Mouse (Mus musculus) cortical plate, adult 2 months (tissue): Measurements from ENCODE around the gene Cx3cr1. TPM values are rescaled to one million over a fixed set of nuclear protein-coding genes. Genes with fewer than 3 reads are reported as not detected.

ENCODE experiments used
- H3K27ac ChIP-seq: fragments of 200-500 bp; 2 replicates; pipeline ENCODE4 v1.5.1; 2012; ENCODE audit warnings: low read length, control low read depth, inconsistent platforms; ENCODE audit not compliant: insufficient read depth
- H3K4me1 ChIP-seq: fragments of 200-500 bp; 2 replicates; pipeline ENCODE4 v1.6.1; 2011; ENCODE audit warnings: low read length; ENCODE audit not compliant: control insufficient read depth, insufficient read depth
- H3K4me3 ChIP-seq: fragments of 200-500 bp; 2 replicates; pipeline ENCODE4 v1.5.1; 2011; ENCODE audit warnings: mild to moderate bottlenecking, low read length, control low read depth; ENCODE audit not compliant: insufficient read depth
- CTCF ChIP-seq: fragments of 200-500 bp; IDR thresholded peaks from 2 replicates; pipeline ENCODE4 v1.5.1; 2011; ENCODE audit warnings: mild to moderate bottlenecking, control low read depth, low read length; ENCODE audit not compliant: insufficient read depth; ENCODE audit errors: extremely low read depth
- POLR2A ChIP-seq: fragments of 200-500 bp; IDR thresholded peaks from 2 replicates; pipeline ENCODE4 v1.6.1; 2011; ENCODE audit warnings: mild to moderate bottlenecking, low read length, control low read depth; ENCODE audit not compliant: insufficient read depth; ENCODE audit errors: extremely low read depth
- polyA plus RNA-seq: library from polyadenylated mRNA; depleted of rRNA; stranded (reverse); fragments of >200 nt; gene quantifications from 2 replicates; pipeline ENCODE4 v1.2.3, GENCODE M21; 2012

Cx3cr1 gene
- polyA plus RNA-seq, 1 experiment: 38.2 TPM

DNA sequence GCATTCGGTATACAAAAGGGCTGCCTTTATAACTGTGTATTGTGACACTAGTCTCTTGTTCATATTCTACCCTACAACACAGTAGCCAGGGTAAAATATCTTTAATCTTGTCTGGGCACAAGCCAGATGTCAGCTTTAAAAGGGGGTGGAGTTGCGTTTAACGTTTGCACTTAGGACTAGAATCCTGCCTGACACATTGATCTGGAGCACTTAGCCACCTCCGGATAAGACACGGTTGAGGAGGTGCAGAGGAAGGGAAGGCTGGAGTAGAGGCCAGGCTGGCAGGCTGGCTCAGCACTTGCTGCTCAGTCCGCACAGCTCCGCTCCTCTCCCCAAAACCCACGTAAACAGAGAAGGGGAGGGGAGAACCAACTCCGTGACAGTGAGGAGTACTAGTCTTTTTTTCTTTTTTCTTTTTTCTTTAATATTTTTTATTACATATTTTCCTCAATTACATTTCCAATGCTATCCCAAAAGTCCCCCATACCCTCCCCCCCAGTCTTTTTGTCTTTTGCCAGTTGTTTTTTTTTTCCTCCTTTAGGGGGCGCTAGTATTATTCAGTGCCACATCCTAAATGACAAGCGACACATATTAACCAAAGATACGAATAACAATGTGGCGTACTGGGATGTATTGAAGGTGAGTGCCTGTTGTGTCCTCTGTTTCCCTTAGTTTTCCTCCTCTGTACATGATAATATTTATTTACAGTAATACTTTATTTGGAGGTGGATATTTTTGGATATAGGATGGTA is 156.4 kb downstream of the Cx3cr1 start:
- no peak for TF ChIP-seq CTCF
- TF ChIP-seq POLR2A: no peak
- Histone ChIP-seq H3K4me1 (no peaks in the 10 kb centered on the region), H3K27ac (no peak overlapping the region), H3K4me3 (no peak overlapping the region)

DNA sequence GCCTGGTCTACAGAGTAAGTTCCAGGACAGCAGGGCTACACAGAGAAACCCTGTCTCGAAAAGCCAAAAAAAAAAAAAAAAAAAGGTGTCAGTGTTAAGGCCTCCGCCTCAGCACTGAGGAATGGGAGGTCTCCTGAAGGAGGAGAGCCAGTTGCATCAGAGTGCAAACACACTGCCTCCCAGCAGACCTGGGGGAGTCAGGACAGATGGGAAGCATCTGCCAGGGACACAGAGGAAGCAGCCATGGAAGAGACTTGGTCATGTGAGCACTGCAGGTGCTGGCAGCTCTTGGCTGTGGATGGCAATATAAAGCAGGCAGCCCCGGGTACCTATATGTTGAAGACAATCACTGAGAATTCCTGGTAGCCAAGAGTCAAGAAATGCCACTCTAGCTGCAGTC is 159.7 kb downstream of the Cx3cr1 start:
- Histone ChIP-seq H3K27ac (no peak overlapping the region), H3K4me1 (no peaks in the 10 kb centered on the region), H3K4me3 (no peak overlapping the region)
- no peak for TF ChIP-seq CTCF
- no peak for TF ChIP-seq POLR2A

DNA sequence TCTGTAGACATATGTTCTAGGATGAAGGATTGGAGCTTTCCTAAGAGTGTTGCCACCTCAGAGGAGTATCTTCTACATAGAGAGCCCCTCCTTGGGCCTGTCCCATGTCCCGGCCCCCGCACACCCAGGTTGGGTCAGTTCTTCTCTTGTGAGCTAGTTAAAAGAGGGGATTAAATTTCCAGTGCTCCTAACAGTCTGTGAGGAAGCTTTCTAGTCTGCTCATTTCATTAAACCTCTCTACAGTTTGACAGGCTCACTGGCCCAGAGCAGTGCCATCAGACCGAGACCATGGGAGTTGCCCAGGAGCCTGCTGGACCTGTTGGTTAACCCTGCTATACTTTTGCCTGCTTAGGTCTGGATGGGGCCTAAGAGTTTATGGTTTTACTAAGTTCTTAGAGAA is 161.0 kb downstream of the Cx3cr1 start:
- no peak overlapping the region for H3K4me3 ChIP-seq
- H3K4me1 ChIP-seq: no peaks in the 10 kb centered on the region
- no peak for TF ChIP-seq POLR2A
- no peak for TF ChIP-seq CTCF
- no peak overlapping the region for H3K27ac ChIP-seq

DNA sequence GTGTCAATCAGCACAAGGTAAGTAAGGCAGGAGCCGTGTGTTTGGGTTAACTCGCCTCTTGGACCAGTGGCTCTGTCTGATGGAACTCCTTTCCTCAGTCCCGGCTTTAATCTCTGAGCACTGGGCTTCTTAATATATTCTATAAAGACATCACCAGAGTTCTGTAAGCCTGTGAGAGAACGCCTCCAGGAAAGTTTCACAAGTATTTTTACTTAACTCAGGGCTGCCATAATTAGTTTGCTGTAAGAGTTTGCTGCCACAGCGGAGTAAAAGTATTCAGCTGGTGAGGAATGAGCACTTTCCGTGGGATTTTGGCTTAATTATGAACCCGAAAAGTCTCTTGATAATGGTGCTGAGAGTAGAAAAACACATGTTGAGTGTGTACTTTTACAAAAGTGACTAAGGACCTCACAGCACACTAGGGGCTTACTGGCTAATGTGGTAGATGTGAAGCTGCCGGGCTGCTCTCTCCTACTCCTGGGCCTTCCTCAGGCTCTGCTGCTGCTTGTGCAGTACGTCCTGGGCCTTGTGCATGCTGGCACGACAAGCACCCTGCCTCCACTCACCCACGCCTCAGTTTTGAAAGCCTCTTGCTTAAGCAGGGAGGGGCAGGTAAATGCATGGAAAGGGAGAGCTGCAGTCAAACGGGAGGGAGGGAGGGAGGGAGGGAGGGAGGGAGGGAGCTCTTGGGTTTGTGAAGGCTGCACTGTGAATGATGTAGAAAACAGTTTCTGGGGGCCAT is 167.1 kb downstream of the Cx3cr1 start:
- H3K4me3 ChIP-seq: no peak overlapping the region
- no peak overlapping the region for H3K27ac ChIP-seq
- TF ChIP-seq POLR2A (no peak), CTCF (no peak)

DNA sequence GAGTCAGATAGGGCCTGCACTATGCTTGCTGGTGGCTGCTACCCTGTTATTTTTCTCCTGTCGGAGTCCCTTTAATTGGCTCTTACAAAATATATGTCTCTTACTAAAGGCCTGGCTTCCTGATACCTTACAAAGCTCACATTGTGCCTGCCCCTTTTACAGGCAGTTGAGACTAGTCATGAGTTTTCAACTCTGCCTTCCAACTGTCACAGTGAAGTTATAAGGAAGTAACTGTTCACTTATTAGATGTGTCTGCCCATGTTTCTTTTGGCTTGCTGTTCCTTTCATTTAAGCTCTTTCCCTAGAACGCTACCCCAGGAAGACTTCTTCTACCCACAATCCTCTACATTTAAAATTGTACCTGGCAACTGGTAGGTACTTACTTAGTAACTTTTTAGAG is 170.2 kb downstream of the Cx3cr1 start:
- Histone ChIP-seq H3K4me1 (peaks cover 9% of the 10 kb centered on the region), H3K4me3 (no peak overlapping the region), H3K27ac (no peak overlapping the region)
- TF ChIP-seq CTCF (no peak), POLR2A (no peak)

More for the DNA sequence above, 167.1 kb downstream of the Cx3cr1 start:
- peaks cover 6% of the 10 kb centered on the region; the same call in 1 of the 2 replicates for H3K4me1 ChIP-seq

DNA sequence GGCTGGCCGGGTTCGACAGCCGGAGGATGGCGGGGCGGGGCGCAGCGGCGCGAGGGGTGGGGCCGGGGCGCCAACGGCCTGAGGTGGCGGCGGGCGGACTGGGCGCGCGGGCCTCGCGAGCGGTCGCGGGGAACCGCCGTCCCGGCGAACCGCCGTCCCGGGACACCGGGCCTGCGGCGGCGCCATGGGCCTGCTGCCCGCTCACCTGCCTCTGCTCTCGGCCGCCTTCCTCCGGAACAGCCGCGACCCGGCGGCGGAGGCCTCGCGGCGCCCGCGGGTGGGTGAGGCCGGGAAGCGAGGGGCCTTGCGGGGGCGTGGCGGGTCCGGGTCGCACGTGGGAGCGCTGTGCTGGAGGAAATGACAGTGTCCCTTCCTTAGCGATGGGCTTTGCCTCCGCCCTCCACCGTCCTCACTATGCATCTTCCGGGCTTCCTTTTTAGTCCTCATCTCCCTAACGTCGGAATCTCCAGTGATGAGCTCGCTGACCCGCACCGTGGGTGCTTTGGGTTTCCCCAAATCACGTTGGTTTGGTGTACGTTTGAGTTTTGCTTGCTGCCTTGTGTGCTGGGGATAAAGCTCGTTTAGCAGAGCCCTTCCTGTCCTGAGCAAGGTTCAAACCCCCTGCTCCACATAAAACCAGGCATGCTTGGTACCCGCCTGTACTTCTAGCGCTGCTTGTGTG is 174.5 kb downstream of the Cx3cr1 start:
- TF ChIP-seq CTCF (no peak), POLR2A (no peak)
- peak overlapping the region; percentile 53 for H3K4me3 ChIP-seq
- H3K27ac ChIP-seq: no peak overlapping the region
- peaks cover 3% of the 10 kb centered on the region; the same call in 1 of the 2 replicates for H3K4me1 ChIP-seq

DNA sequence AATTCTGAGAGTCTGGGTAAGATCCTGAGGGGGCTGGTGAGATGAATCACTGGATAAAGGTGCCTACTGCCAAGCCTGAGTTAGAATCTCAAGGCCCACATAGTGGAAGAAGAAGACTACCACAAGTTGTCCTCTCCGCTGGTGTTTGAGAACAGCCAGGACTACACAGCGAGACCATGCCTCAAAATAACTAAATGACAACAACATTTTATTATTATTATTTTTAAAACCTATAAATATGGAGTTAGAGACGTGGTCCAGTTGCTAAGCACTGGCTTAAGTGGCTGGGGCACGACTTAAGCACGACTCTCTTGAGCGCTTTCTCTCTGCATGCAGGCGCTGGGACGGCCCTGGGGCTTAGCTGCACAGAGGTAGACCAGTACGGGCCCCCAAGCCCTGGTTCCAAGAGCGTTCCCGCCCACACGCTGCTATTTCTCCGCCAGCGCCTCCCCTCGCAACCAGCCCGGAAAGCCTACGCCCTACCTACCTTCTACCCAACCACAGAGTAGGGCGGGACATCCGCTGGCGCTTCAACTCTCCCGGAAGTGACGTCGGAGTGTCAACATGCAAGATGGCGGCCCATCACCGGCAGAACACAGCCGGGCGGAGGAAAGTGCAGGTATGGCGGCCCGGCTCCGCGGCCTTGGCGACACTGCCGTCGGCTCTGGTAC is 175.2 kb downstream of the Cx3cr1 start, which contains the start of gene Wdr48:
TSS of gene Wdr48 (plus strand) at position 540 of the 671 bp plus-strand sequence.
- TF ChIP-seq CTCF (no peak), POLR2A (peak; percentile 78)
- peak within 1 kb of the TSS; percentile 53 for H3K4me3 ChIP-seq
- peaks cover 3% of the 10 kb centered on the region; the same call in 1 of the 2 replicates for H3K4me1 ChIP-seq
- H3K27ac ChIP-seq: peak within 1 kb of the TSS; percentile 55; the same call in 1 of the 2 replicates

DNA sequence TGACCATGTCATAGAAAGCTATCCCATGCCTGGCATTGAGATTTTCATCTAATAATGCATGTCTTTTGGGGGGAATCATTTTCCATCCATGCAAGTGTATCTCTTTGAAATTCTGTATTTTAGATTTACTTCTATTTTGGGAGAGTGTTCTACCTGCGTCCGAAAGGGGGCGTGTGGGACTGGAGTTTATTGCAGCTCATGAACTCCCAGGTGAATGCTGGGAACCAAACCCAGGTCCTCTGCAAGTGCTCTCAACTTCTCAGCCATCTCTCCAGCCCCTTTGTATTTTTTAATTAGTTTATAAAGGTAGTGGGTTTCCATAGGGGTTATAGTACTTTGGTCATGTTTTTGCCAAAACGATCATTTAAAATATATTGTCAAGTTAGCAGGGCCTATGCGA is 175.8 kb downstream of the Cx3cr1 start:
- TF ChIP-seq CTCF: no peak
- no peak for TF ChIP-seq POLR2A
- peaks cover 3% of the 10 kb centered on the region; the same call in 1 of the 2 replicates for H3K4me1 ChIP-seq
- no peak overlapping the region for H3K27ac ChIP-seq
- peak overlapping the region; percentile 53; the same call in 1 of the 2 replicates for H3K4me3 ChIP-seq

DNA sequence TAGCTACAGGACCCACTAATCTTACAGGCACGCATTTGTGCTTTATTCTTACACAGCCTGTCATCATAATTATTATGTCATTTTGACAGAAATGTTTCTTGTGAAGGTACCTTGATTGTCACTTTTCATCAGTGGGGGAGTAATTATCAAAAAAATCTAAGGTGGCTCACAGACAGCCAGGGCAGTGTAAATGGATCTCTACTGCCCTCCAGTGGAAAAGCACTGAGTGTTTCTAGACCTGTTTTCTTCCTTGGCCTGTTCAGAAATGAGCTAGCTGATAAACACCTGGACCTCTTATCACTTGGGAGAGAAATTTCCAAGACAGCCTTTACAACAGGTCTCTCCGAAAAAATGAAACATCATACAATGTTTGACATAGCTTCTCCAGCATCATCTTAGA is 179.0 kb downstream of the Cx3cr1 start:
- TF ChIP-seq CTCF (peak; percentile 76), POLR2A (no peak)
- no peak overlapping the region for H3K4me3 ChIP-seq
- peaks cover 3% of the 10 kb centered on the region; the same call in 1 of the 2 replicates for H3K4me1 ChIP-seq
- H3K27ac ChIP-seq: no peak overlapping the region
